Mouse (Mus musculus) adrenal gland (tissue): ENCODE measurements around the gene Samd8.

ENCODE experiments used
- intact Hi-C: fragments of 180-260 bp; cut with DNase I; formaldehyde crosslinking; loops from one replicate; pipeline ENCODE4 v1.15.1; 2025

Samd8 gene

GRCm38 (mm10) chr14:21822795-21823374 is 72.6 kb downstream of the Samd8 start:
- intact Hi-C loops: no loop called here

GRCm38 (mm10) chr14:21823897-21824296 is 73.6 kb downstream of the Samd8 start:
- intact Hi-C loops: no loop called here

GRCm38 (mm10) chr14:21824938-21825337 is 74.6 kb downstream of the Samd8 start, which contains the start of gene Vdac2:
Gene Vdac2, plus strand, starts transcription at chr14:21825238.
- intact Hi-C loops: no loop called here

- intact Hi-C loops: no loop called here
Measured at GRCm38 (mm10) chr14:21825786-21826491, 75.6 kb downstream of the Samd8 start.

GRCm38 (mm10) chr14:21830876-21831767 is 80.8 kb downstream of the Samd8 start:
- intact Hi-C loops: loop anchor here (2.0 kb wide), 1 partner anchor 16 kb away; no protein-coding TSS in a partner anchor

- intact Hi-C loops: loop anchor here (2.0 kb wide), 1 partner anchor 15 kb away; no protein-coding TSS in a partner anchor
Measured at GRCm38 (mm10) chr14:21831830-21832403, 81.6 kb downstream of the Samd8 start.

GRCm38 (mm10) chr14:21838336-21839017 is 88.1 kb downstream of the Samd8 start:
- intact Hi-C loops: no loop called here

- intact Hi-C loops: no loop called here
Measured at GRCm38 (mm10) chr14:21841819-21842592, 91.7 kb downstream of the Samd8 start.

- intact Hi-C loops: no loop called here
Measured at GRCm38 (mm10) chr14:21843263-21843662, 92.9 kb downstream of the Samd8 start.

GRCm38 (mm10) chr14:21846827-21847380 is 96.6 kb downstream of the Samd8 start:
- intact Hi-C loops: loop anchor here (2.0 to 5.0 kb wide), 2 partner anchors 16 to 95 kb away; partner anchors contain the start of genes Dusp13 and Samd8

GRCm38 (mm10) chr14:21847381-21848165 is 97.2 kb downstream of the Samd8 start:
- intact Hi-C loops: loop anchor here (2.0 to 5.0 kb wide), 2 partner anchors 17 to 95 kb away; partner anchors contain the start of genes Dusp13 and Samd8
